Mouse (Mus musculus) bone marrow, adult 2 months (tissue): ENCODE data around the gene Camta1. TPM values are rescaled to one million over a fixed set of nuclear protein-coding genes. Genes with fewer than 3 reads are reported as not detected.
A peak's percentile ranks its signal among the peaks of the same experiment; 100 is the strongest.

Experiments
- H3K27ac ChIP-seq: fragments of 200-500 bp; 2 replicates; pipeline ENCODE4 v1.5.1; 2012; ENCODE audit warnings: low read depth, mild to moderate bottlenecking, control low read depth, inconsistent platforms, low read length; ENCODE audit not compliant: control insufficient read depth, poor library complexity, insufficient read depth
- H3K4me1 ChIP-seq: fragments of 200-500 bp; 2 replicates; pipeline ENCODE4 v1.6.1; 2011; ENCODE audit warnings: low read length; ENCODE audit not compliant: control insufficient read depth, insufficient read depth
- H3K4me3 ChIP-seq: fragments of 200-500 bp; replicated peaks from 2 replicates; pipeline ENCODE3; 2011; ENCODE audit warnings: mild to moderate bottlenecking, low read depth, low read length, control low read depth; ENCODE audit not compliant: control insufficient read depth
- CTCF ChIP-seq: fragments of 200-500 bp; IDR thresholded peaks from 2 replicates; pipeline ENCODE4 v1.5.1; 2011; ENCODE audit warnings: low read length, control low read depth; ENCODE audit not compliant: control insufficient read depth, insufficient read depth
- POLR2A ChIP-seq: fragments of 200-500 bp; IDR thresholded peaks from 2 replicates; pipeline ENCODE4 v1.6.1; 2011; ENCODE audit warnings: low read depth, mild to moderate bottlenecking, control low read depth, low read length, borderline replicate concordance; ENCODE audit not compliant: control insufficient read depth
- WGBS: fragments of 180-500 bp; shearing (Covaris S2); methylation state at CpG from one replicate; pipeline ENCODE4 v1.1.7; 2018; 5-methylcytosine and 5-hydroxymethylcytosine counted together
- polyA plus RNA-seq: library from polyadenylated mRNA; stranded (reverse); fragments of >200 nt; gene quantifications from 2 replicates; pipeline ENCODE4 v1.2.4, GENCODE M21; 2011; ENCODE audit warnings: low replicate concordance; ENCODE audit not compliant: missing spikeins, insufficient read depth, insufficient read length

Gene Camta1
- polyA plus RNA-seq, 1 experiment, result 26.6 TPM

- Histone ChIP-seq H3K27ac (peak overlapping the region; percentile 39), H3K4me3 (no peak overlapping the region), H3K4me1 (peaks cover 6% of the 10 kb centered on the region)
- TF ChIP-seq POLR2A (no peak), CTCF (no peak)
- 76% methylated on average over 11 of the region's 11 CpGs for WGBS
Measured at GRCm38 (mm10) chr4:151728391-151729065, 133.1 kb downstream of the Camta1 start.

- no peak for TF ChIP-seq CTCF
- H3K27ac ChIP-seq, result no peak overlapping the region; the same call in 1 of the 2 replicates
- no peak overlapping the region for H3K4me3 ChIP-seq
- WGBS, result 40% methylated on average over 2 of the region's 2 CpGs
- peaks cover 6% of the 10 kb centered on the region for H3K4me1 ChIP-seq
Measured at GRCm38 (mm10) chr4:151726396-151726795, 135.3 kb downstream of the Camta1 start.

- H3K4me1 ChIP-seq, result peaks cover 4% of the 10 kb centered on the region
- no peak for TF ChIP-seq CTCF
- no peak for TF ChIP-seq POLR2A
- H3K27ac ChIP-seq, result no peak overlapping the region
- H3K4me3 ChIP-seq, result no peak overlapping the region
Measured at GRCm38 (mm10) chr4:151724897-151725296, 136.8 kb downstream of the Camta1 start.

GRCm38 (mm10) chr4:151720722-151721467 lies 140.8 kb downstream of the Camta1 start:
- Histone ChIP-seq H3K27ac (no peak overlapping the region), H3K4me3 (no peak overlapping the region), H3K4me1 (peaks cover 4% of the 10 kb centered on the region)
- TF ChIP-seq CTCF (no peak), POLR2A (no peak)
- WGBS, result 46% methylated on average over 15 of the region's 15 CpGs

- peaks cover 1% of the 10 kb centered on the region; the same call in 1 of the 2 replicates for H3K4me1 ChIP-seq
- TF ChIP-seq CTCF (no peak), POLR2A (no peak)
- peak overlapping the region; percentile 72 for H3K27ac ChIP-seq
- H3K4me3 ChIP-seq, result no peak overlapping the region
- 69% methylated on average over 21 of the region's 21 CpGs for WGBS
Measured at GRCm38 (mm10) chr4:151718866-151719475, 142.7 kb downstream of the Camta1 start.

- 88% methylated on average over 7 of the region's 7 CpGs for WGBS
- H3K4me3 ChIP-seq, result no peak overlapping the region
Measured at GRCm38 (mm10) chr4:151717864-151718263, 143.8 kb downstream of the Camta1 start.

GRCm38 (mm10) chr4:151713714-151714113 lies 148.0 kb downstream of the Camta1 start:
- H3K4me3 ChIP-seq, result no peak overlapping the region
- TF ChIP-seq POLR2A, result no peak
- TF ChIP-seq CTCF, result no peak
- H3K4me1 ChIP-seq, result no peaks in the 10 kb centered on the region
- H3K27ac ChIP-seq, result no peak overlapping the region
- 83% methylated on average over 6 of the region's 6 CpGs for WGBS

More at GRCm38 (mm10) chr4:151717864-151718263, 143.8 kb downstream of the Camta1 start:
- peak overlapping the region; percentile 51 for H3K27ac ChIP-seq
- no peak for TF ChIP-seq POLR2A
- no peak for TF ChIP-seq CTCF
- H3K4me1 ChIP-seq, result peaks cover 1% of the 10 kb centered on the region; the same call in 1 of the 2 replicates

GRCm38 (mm10) chr4:151711406-151711805 lies 150.3 kb downstream of the Camta1 start:
- no peaks in the 10 kb centered on the region for H3K4me1 ChIP-seq
- TF ChIP-seq CTCF (no peak), POLR2A (no peak)

More at GRCm38 (mm10) chr4:151711406-151711805, 150.3 kb downstream of the Camta1 start:
- no peak overlapping the region for H3K27ac ChIP-seq
- WGBS, result 84% methylated on average over 2 of the region's 2 CpGs
- H3K4me3 ChIP-seq, result no peak overlapping the region
